Mouse (Mus musculus): ENCODE data around the gene Slc16a14. TPM values are rescaled to one million over a fixed set of nuclear protein-coding genes. Genes with fewer than 3 reads are reported as not detected.

Gene Slc16a14
- polyA plus RNA-seq, 1 experiment from 2014 or later = 0.42 TPM

- H3K4me3 ChIP-seq (ENCODE audit: low read depth, low read length) = no peak overlapping the region
- no peaks in the 10 kb centered on the region for H3K27me3 ChIP-seq (ENCODE audit: control insufficient read depth, insufficient read depth, low read length)
- no peaks in the 10 kb centered on the region for H3K4me1 ChIP-seq (ENCODE audit: control insufficient read depth, insufficient read depth, low read length)
- no peak overlapping the region for H3K9ac ChIP-seq (replicated peaks; ENCODE audit: low read depth, low read length)
- H3K9me3 ChIP-seq (ENCODE audit: control insufficient read depth, low read depth, low read length) = no peaks in the 10 kb centered on the region
- WGBS = 76% methylated on average over 4 of the region's 4 CpGs
- no peak overlapping the region for H3K27ac ChIP-seq (ENCODE audit: low read length)
- no peak for ATAC-seq (ENCODE audit: insufficient number of reproducible peaks, insufficient read depth, low FRiP score, low read depth)
- H3K4me2 ChIP-seq (replicated peaks; ENCODE audit: low read depth, low read length) = no peak overlapping the region
- H3K36me3 ChIP-seq (ENCODE audit: control insufficient read depth, insufficient read depth, low read length) = no peaks in the 10 kb centered on the region
Measured at GRCm38 (mm10) chr1:84868841-84869240, 66.1 kb downstream of the Slc16a14 start.

GRCm38 (mm10) chr1:84868311-84868710 is 66.6 kb downstream of the Slc16a14 start:
- Histone ChIP-seq H3K4me3 (ENCODE audit: low read depth, low read length) (no peak overlapping the region), H3K9me3 (ENCODE audit: control insufficient read depth, low read depth, low read length) (no peaks in the 10 kb centered on the region), H3K4me1 (ENCODE audit: control insufficient read depth, insufficient read depth, low read length) (no peaks in the 10 kb centered on the region), H3K27ac (ENCODE audit: low read length) (no peak overlapping the region), H3K27me3 (ENCODE audit: control insufficient read depth, insufficient read depth, low read length) (no peaks in the 10 kb centered on the region), H3K4me2 (replicated peaks; ENCODE audit: low read depth, low read length) (no peak overlapping the region), H3K36me3 (ENCODE audit: control insufficient read depth, insufficient read depth, low read length) (no peaks in the 10 kb centered on the region), H3K9ac (replicated peaks; ENCODE audit: low read depth, low read length) (no peak overlapping the region)
- no peak for ATAC-seq (ENCODE audit: insufficient number of reproducible peaks, insufficient read depth, low FRiP score, low read depth)

- ATAC-seq (ENCODE audit: insufficient number of reproducible peaks, insufficient read depth, low FRiP score, low read depth) = no peak
- 94% methylated on average over 3 of the region's 3 CpGs for WGBS
- Histone ChIP-seq H3K27ac (ENCODE audit: low read length) (no peak overlapping the region), H3K9ac (replicated peaks; ENCODE audit: low read depth, low read length) (no peak overlapping the region), H3K27me3 (ENCODE audit: control insufficient read depth, insufficient read depth, low read length) (no peaks in the 10 kb centered on the region), H3K4me2 (replicated peaks; ENCODE audit: low read depth, low read length) (no peak overlapping the region), H3K4me1 (ENCODE audit: control insufficient read depth, insufficient read depth, low read length) (no peaks in the 10 kb centered on the region), H3K36me3 (ENCODE audit: control insufficient read depth, insufficient read depth, low read length) (no peaks in the 10 kb centered on the region), H3K9me3 (ENCODE audit: control insufficient read depth, low read depth, low read length) (no peaks in the 10 kb centered on the region), H3K4me3 (ENCODE audit: low read depth, low read length) (no peak overlapping the region)
Measured at GRCm38 (mm10) chr1:84866706-84867230, 68.2 kb downstream of the Slc16a14 start.

- H3K36me3 ChIP-seq (ENCODE audit: control insufficient read depth, insufficient read depth, low read length) = no peaks in the 10 kb centered on the region
- H3K27me3 ChIP-seq (ENCODE audit: control insufficient read depth, insufficient read depth, low read length) = no peaks in the 10 kb centered on the region
- no peaks in the 10 kb centered on the region for H3K4me1 ChIP-seq (ENCODE audit: control insufficient read depth, insufficient read depth, low read length)
- 81% methylated on average over 6 of the region's 6 CpGs for WGBS
- no peak overlapping the region for H3K4me3 ChIP-seq (ENCODE audit: low read depth, low read length)
- no peak overlapping the region for H3K9ac ChIP-seq (replicated peaks; ENCODE audit: low read depth, low read length)
- H3K4me2 ChIP-seq (replicated peaks; ENCODE audit: low read depth, low read length) = no peak overlapping the region
- H3K9me3 ChIP-seq (ENCODE audit: control insufficient read depth, low read depth, low read length) = no peaks in the 10 kb centered on the region
- ATAC-seq (ENCODE audit: insufficient number of reproducible peaks, insufficient read depth, low FRiP score, low read depth) = no peak
- no peak overlapping the region for H3K27ac ChIP-seq (ENCODE audit: low read length)
Measured at GRCm38 (mm10) chr1:84866231-84866630, 68.7 kb downstream of the Slc16a14 start.

- no peak overlapping the region for H3K4me3 ChIP-seq (ENCODE audit: low read depth, low read length)
- H3K9me3 ChIP-seq (ENCODE audit: control insufficient read depth, low read depth, low read length) = no peaks in the 10 kb centered on the region
- H3K27ac ChIP-seq (ENCODE audit: low read length) = no peak overlapping the region
- H3K4me2 ChIP-seq (replicated peaks; ENCODE audit: low read depth, low read length) = no peak overlapping the region
- H3K27me3 ChIP-seq (ENCODE audit: control insufficient read depth, insufficient read depth, low read length) = no peaks in the 10 kb centered on the region
- no peaks in the 10 kb centered on the region for H3K36me3 ChIP-seq (ENCODE audit: control insufficient read depth, insufficient read depth, low read length)
- H3K9ac ChIP-seq (replicated peaks; ENCODE audit: low read depth, low read length) = no peak overlapping the region
- WGBS = 51% methylated on average over 2 of the region's 2 CpGs
- H3K4me1 ChIP-seq (ENCODE audit: control insufficient read depth, insufficient read depth, low read length) = no peaks in the 10 kb centered on the region
- no peak for ATAC-seq (ENCODE audit: insufficient number of reproducible peaks, insufficient read depth, low FRiP score, low read depth)
Measured at GRCm38 (mm10) chr1:84864645-84865044, 70.3 kb downstream of the Slc16a14 start.

- Histone ChIP-seq H3K4me1 (ENCODE audit: control insufficient read depth, insufficient read depth, low read length) (no peaks in the 10 kb centered on the region), H3K27me3 (ENCODE audit: control insufficient read depth, insufficient read depth, low read length) (no peaks in the 10 kb centered on the region), H3K4me2 (replicated peaks; ENCODE audit: low read depth, low read length) (no peak overlapping the region), H3K4me3 (ENCODE audit: low read depth, low read length) (no peak overlapping the region), H3K36me3 (ENCODE audit: control insufficient read depth, insufficient read depth, low read length) (no peaks in the 10 kb centered on the region), H3K27ac (ENCODE audit: low read length) (no peak overlapping the region), H3K9ac (replicated peaks; ENCODE audit: low read depth, low read length) (no peak overlapping the region), H3K9me3 (ENCODE audit: control insufficient read depth, low read depth, low read length) (no peaks in the 10 kb centered on the region)
- WGBS = 69% methylated on average over 1 of the region's 1 CpGs
- no peak for ATAC-seq (ENCODE audit: insufficient number of reproducible peaks, insufficient read depth, low FRiP score, low read depth)
Measured at GRCm38 (mm10) chr1:84861255-84861630, 73.7 kb downstream of the Slc16a14 start.

GRCm38 (mm10) chr1:84860360-84861254 is 74.3 kb downstream of the Slc16a14 start:
- no peak overlapping the region for H3K27ac ChIP-seq (ENCODE audit: low read length)
- ATAC-seq (ENCODE audit: insufficient number of reproducible peaks, insufficient read depth, low FRiP score, low read depth) = no peak
- H3K4me3 ChIP-seq (ENCODE audit: low read depth, low read length) = no peak overlapping the region

GRCm38 (mm10) chr1:84859597-84859996 is 75.3 kb downstream of the Slc16a14 start:
- no peaks in the 10 kb centered on the region for H3K36me3 ChIP-seq (ENCODE audit: control insufficient read depth, insufficient read depth, low read length)
- no peaks in the 10 kb centered on the region for H3K4me1 ChIP-seq (ENCODE audit: control insufficient read depth, insufficient read depth, low read length)
- H3K4me2 ChIP-seq (replicated peaks; ENCODE audit: low read depth, low read length) = no peak overlapping the region
- ATAC-seq (ENCODE audit: insufficient number of reproducible peaks, insufficient read depth, low FRiP score, low read depth) = no peak
- H3K27me3 ChIP-seq (ENCODE audit: control insufficient read depth, insufficient read depth, low read length) = no peaks in the 10 kb centered on the region
- WGBS = 86% methylated on average over 6 of the region's 6 CpGs
- no peak overlapping the region for H3K4me3 ChIP-seq (ENCODE audit: low read depth, low read length)
- H3K27ac ChIP-seq (ENCODE audit: low read length) = no peak overlapping the region
- H3K9me3 ChIP-seq (ENCODE audit: control insufficient read depth, low read depth, low read length) = no peaks in the 10 kb centered on the region
- H3K9ac ChIP-seq (replicated peaks; ENCODE audit: low read depth, low read length) = no peak overlapping the region

More at GRCm38 (mm10) chr1:84860360-84861254, 74.3 kb downstream of the Slc16a14 start:
- 70% methylated on average over 10 of the region's 10 CpGs for WGBS
- Histone ChIP-seq H3K9ac (replicated peaks; ENCODE audit: low read depth, low read length) (no peak overlapping the region), H3K36me3 (ENCODE audit: control insufficient read depth, insufficient read depth, low read length) (no peaks in the 10 kb centered on the region), H3K27me3 (ENCODE audit: control insufficient read depth, insufficient read depth, low read length) (no peaks in the 10 kb centered on the region), H3K4me2 (replicated peaks; ENCODE audit: low read depth, low read length) (no peak overlapping the region), H3K4me1 (ENCODE audit: control insufficient read depth, insufficient read depth, low read length) (no peaks in the 10 kb centered on the region), H3K9me3 (ENCODE audit: control insufficient read depth, low read depth, low read length) (no peaks in the 10 kb centered on the region)
